Mouse (Mus musculus): ENCODE data around the gene Tfpi.
"Not testable (repeated sequence)": the region's sequence is repeated elsewhere in the genome, so short reads cannot be mapped to it uniquely, and the experiment has no call there.

Gene Tfpi

DNA sequence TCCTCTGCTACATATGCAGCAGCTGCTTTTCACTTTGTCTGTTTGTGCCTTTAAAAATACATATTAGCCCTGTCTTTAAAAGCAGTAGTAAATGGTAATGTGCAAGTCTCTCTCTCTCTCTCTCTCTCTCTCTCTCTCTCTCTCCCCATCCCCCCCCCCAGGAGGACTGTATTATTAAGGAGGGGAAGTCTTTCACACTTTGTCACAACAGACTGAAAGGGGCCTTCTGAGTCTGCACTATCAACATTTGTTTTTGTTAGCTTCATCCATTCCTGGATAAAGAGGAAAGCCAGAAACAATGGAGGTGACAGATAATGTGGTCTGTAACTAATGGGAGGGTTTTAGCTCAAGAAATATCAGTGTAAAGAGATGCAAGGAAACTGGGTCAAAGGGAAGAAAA, 87.5 kb downstream of the Tfpi start:
- DNase-seq (ENCODE audit: low read depth, low spot score) = no peak

DNA sequence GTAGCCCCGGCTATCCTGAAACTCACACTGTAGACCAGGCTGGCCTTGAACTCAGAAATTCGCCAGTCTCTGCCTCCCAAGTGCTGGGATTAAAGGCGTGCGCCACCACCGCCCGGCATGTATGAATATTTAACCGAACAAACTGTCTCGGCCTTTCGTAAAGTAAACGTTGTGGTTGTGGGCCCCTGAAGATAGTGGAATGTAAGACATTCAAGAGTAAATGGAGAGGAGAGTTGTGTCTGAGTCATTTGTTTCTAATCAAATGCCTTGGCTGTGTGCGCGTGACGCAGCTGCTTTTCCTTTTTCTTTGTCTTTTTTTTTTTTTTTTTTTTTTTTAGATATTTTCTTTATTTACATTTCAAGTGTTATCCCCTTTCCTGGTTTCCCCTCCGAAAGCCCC, 88.0 kb downstream of the Tfpi start:
- not testable (repeated sequence) for DNase-seq (ENCODE audit: low read depth, low spot score)

DNA sequence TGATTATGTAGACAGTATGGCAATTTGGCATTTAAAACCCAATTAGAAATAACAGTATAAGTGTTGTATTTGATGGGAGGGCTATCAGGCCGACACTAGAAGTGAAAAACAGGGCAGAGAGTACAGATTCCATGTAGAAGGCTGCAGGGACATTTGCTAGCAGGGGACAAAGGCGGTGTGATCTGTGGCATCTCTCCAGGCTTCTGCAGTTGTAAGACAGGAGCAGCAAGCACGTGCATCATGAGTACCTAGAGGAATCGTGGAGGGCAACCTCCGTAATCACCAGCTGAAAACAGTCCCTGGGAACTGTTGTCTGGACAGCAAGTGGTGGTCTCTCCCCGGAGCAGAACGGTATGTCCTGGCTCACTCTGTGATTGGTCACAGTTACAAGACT, 88.6 kb downstream of the Tfpi start:
- no peak for DNase-seq (ENCODE audit: low read depth, low spot score)

DNA sequence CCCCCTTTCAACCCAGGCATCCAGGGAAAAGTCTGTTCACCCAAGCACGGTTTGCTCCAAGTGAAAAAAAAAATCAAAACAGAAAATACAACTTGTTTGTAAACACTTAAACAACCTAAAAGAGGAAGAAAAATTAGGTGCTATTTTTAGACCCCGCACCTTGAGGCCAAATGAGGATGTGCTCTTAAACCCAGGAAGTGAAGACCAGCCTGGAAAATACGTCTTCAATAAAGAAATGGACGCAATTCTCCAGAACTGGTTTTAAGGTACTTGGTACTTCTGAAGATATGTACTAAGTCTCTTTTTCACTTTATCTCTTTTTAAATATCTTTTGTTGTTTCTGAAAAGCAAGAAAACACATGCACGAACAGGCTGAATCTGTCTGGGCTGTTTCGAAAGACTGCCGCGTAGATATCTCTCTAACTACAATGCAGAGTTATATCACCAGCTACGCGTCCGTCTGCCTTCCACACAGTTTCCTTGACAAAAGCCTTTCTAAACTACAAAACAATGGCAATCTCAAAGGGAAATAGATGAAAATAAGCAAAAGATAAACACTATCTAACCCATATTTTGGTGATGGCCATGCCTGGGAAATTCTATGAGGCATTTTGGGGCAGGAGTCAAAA, 89.1 kb downstream of the Tfpi start:
- no peak for DNase-seq (ENCODE audit: low read depth, low spot score)

DNA sequence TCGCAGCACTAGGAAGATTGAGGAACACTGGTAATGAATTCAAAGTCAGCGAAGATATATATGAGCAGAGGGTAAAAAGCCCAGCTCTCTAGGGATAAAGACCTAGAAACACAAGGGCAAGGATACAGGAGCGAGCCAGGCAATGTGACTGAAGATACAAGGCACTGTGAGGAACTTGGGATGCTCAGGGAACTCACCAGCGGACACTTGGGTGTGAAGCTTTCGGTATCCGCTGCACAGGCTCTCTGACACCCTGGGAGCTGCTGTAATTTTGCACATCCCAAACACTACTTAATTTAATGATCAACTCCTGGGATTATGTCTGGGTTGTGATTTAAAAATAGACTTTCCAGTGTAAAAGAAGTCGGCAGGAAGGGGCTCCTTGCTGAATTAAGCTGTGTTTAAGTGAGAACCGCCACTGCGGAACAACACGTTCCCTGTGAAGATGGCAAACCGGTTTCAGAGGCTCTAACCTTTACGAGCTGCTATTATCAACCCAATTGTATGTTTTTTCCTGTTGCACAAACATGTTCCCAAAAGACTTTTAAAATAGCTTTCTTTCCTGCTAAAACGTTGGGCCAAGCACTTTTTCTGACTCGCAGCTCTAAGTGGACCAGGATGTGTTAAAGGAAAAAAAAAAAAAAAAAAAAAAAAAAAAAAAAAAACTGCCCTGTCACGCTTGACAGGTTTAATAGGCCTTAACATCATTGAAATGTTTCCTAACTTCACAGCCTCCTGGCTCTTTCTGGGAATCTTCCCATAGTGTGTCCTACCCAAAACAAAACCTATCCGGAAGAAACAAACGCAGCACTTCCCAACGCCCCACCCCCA, 89.8 kb downstream of the Tfpi start:
- DNase-seq (ENCODE audit: low read depth, low spot score) = no peak

DNA sequence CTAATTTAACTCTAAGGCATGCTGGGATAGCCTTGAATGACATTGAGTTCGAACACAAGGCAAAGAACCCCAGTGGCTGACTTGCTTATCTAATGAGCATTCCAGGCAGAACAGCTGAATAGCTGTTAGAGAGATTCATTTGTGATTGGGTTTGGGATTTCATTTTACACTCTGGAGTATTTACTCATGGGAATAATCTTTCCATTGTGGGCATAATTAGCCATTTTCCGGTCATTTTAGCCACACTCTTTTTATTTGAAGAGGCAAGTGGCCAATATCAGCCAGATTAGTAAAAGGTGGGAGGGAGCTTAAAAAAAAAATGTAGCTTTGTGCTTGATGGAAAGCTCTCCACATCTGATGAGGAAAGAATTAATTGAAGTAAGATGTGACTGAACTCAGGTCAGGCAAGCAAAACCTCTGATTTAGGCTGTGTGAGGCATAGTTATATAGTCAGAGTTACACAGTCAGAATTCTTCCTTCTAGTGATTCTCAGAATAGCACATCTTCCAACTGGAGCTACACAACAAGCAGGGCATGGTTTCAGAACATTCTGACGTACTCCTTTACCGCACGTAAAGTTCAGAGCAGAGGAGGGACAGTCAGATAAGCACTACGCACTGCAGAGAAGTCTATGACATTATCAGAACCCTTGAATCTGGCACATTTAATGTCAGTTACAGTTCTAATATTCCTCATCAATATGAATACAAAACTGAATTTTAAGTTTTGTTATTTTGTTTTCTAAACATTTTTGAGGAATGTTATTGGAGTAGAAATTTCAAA, 91.5 kb downstream of the Tfpi start:
- DNase-seq (ENCODE audit: low read depth, low spot score) = no peak

DNA sequence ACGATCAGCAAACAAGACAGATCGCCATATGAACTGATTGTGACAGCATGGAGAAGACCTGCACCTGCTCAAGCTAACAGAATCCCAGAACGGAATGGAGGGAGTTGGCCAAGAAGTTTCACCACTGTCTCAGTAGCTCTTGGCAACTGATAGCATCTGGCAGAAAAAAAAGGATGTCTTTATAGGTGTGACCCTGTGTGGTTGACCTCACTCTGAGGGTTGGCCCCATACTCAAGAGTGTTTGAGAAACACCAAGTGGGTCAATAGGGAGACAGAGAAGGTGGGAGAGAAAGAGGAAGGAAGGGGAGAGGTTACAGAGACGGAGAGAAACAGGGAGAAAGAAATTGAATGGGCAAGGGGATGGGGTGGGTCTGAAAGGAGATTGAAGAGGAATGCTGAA, 92.7 kb downstream of the Tfpi start:
- DNase-seq (ENCODE audit: low read depth, low spot score) = no peak
